In genomic region chr1:106584273-106584672, GRCm38 (mm10) we compare ENCODE assay signal across 15 mouse cellular contexts.
DNase-seq lines count a peak whose midpoint lies in the region; ATAC-seq and TF ChIP-seq lines count a peak whose summit lies in the region.
"Had no signal": no experiment of that assay in that cellular context is flagged by ENCODE, and none has a peak within 500 bp of the region (broad histone marks: within the 10 kb centered on the region; RNA-seq: fewer than 3 reads in every experiment).

No protein-coding gene starts in this region.

- no peaks in the 10 kb centered on the region for H3K27me3 ChIP-seq in hindbrain, postnatal 0 days (ENCODE audit: insufficient read depth, low read length)
- no peaks in the 10 kb centered on the region for H3K27me3 ChIP-seq in midbrain, embryonic 10.5 days (ENCODE audit: low read depth, poor library complexity, severe bottlenecking)
- H3K27me3 ChIP-seq: heart, embryonic 12.5 days; limb, embryonic 15.5 days had no signal

- no peak overlapping the region for H3K9ac ChIP-seq in hindbrain, postnatal 0 days (replicated peaks; ENCODE audit: low read length)
- H3K9ac ChIP-seq: heart, embryonic 12.5 days; limb, embryonic 15.5 days had no signal

- no peak overlapping the region for H3K4me2 ChIP-seq in hindbrain, postnatal 0 days (ENCODE audit: low read depth, low read length)
- H3K4me2 ChIP-seq: heart, embryonic 12.5 days; limb, embryonic 15.5 days had no signal

- H3K4me3 ChIP-seq in hindbrain, postnatal 0 days (ENCODE audit: low read length): no peak overlapping the region
- H3K4me3 ChIP-seq in midbrain, embryonic 10.5 days: no peak overlapping the region
- H3K4me3 ChIP-seq in olfactory bulb, adult 2 months (ENCODE audit: insufficient read depth, low read depth, low read length): no peak overlapping the region
- H3K4me3 ChIP-seq: heart, embryonic 12.5 days; limb, embryonic 15.5 days had no signal

- DNase-seq in kidney, adult 11 months: peak; percentile 53
- no peak for DNase-seq in kidney, postnatal 10 days
- DNase-seq in hindbrain, postnatal 0 days (ENCODE audit: low spot score): no peak
- DNase-seq in midbrain, embryonic 10.5 days (ENCODE audit: low spot score): no peak
- DNase-seq in cerebellum, postnatal 25 days: no peak
- DNase-seq in right cerebral cortex, postnatal 14 days: no peak
- DNase-seq in adrenal gland, adult 8-10 months: no peak
- DNase-seq: adrenal gland, postnatal 36 days; gastrocnemius, postnatal 10 days; lung, adult 18-20 months had no signal

- peak overlapping the region; percentile 77 for H3K27ac ChIP-seq in hindbrain, postnatal 0 days
- H3K27ac ChIP-seq in midbrain, embryonic 10.5 days (replicated peaks): peak overlapping the region; percentile 81
- peak overlapping the region; percentile 17; the same call in 1 of the 2 replicates for H3K27ac ChIP-seq in olfactory bulb, adult 2 months (ENCODE audit: insufficient read depth, low read depth, low read length)
- H3K27ac ChIP-seq: macrophage had no signal

- 57% methylated on average over 4 of the region's 4 CpGs for WGBS in hindbrain, postnatal 0 days
- WGBS in midbrain, embryonic 10.5 days: 86% methylated on average over 4 of the region's 4 CpGs
- WGBS in olfactory bulb, adult 2 months: 76% methylated on average over 4 of the region's 4 CpGs

- no peak for TF ChIP-seq POLR2A in olfactory bulb, adult 2 months (IDR thresholded peaks at IDR 0.05; ENCODE audit: insufficient read depth, low read depth, low read length)

- no peaks in the 10 kb centered on the region for H3K36me3 ChIP-seq in hindbrain, postnatal 0 days (ENCODE audit: insufficient read depth, low read length)
- no peaks in the 10 kb centered on the region for H3K36me3 ChIP-seq in midbrain, embryonic 10.5 days
- H3K36me3 ChIP-seq: G1E; heart, embryonic 12.5 days; limb, embryonic 15.5 days had no signal

- no peak for ATAC-seq in hindbrain, postnatal 0 days

- no peaks in the 10 kb centered on the region for H3K9me3 ChIP-seq in hindbrain, postnatal 0 days (ENCODE audit: low read length)
- H3K9me3 ChIP-seq in midbrain, embryonic 10.5 days (replicated peaks): no peaks in the 10 kb centered on the region
- H3K9me3 ChIP-seq: G1E; heart, embryonic 12.5 days; limb, embryonic 15.5 days had no signal

- no peak for TF ChIP-seq CTCF in hindbrain, postnatal 0 days (IDR thresholded peaks at IDR 0.05; ENCODE audit: low read depth)
- no peak for TF ChIP-seq CTCF in olfactory bulb, adult 2 months (IDR thresholded peaks at IDR 0.05; ENCODE audit: insufficient read depth, low read depth, low read length)

- peaks cover 10% of the 10 kb centered on the region for H3K4me1 ChIP-seq in hindbrain, postnatal 0 days (ENCODE audit: insufficient read depth, low read length)
- peaks cover 35% of the 10 kb centered on the region for H3K4me1 ChIP-seq in midbrain, embryonic 10.5 days
- H3K4me1 ChIP-seq in olfactory bulb, adult 2 months (ENCODE audit: control insufficient read depth, insufficient read depth, low read length): peaks cover 14% of the 10 kb centered on the region

Comparison
In these comparisons a context has a peak if more than half of its experiments do, and no peak if none do; other contexts are left out.
1. H3K27ac ChIP-seq: peak in every context shown above with its lines; median percentile 81 in midbrain, embryonic 10.5 days; 77 in hindbrain, postnatal 0 days; 17 in olfactory bulb, adult 2 months.